Mouse (Mus musculus): ENCODE data around the gene Diaph3.

Diaph3 gene

GRCm38 (mm10) chr14:86635594-86636140, 505.4 kb downstream of the Diaph3 start:
- no peak for DNase-seq

GRCm38 (mm10) chr14:86635052-86635451, 506.0 kb downstream of the Diaph3 start:
- no peak for DNase-seq

- no peak for DNase-seq
Observed at GRCm38 (mm10) chr14:86633799-86634198, 507.2 kb downstream of the Diaph3 start.

GRCm38 (mm10) chr14:86624816-86625425, 516.1 kb downstream of the Diaph3 start:
- no peak for DNase-seq

- DNase-seq, result no peak
Observed at GRCm38 (mm10) chr14:86619637-86620036, 521.4 kb downstream of the Diaph3 start.
